Mouse (Mus musculus): ENCODE measurements around the gene Hs3st6. TPM values are rescaled to one million over a fixed set of nuclear protein-coding genes. Genes with fewer than 3 reads are reported as not detected.

The Hs3st6 gene
- polyA plus RNA-seq (2015; fragmentation: Nextera tagmentation; extraction: Ambion mirVana) = not detected in 2 replicates

GRCm38 (mm10) chr17:24752415-24753394, at the start of gene Hs3st6:
Gene Hs3st6 (plus strand): TSS chr17:24752988.

GRCm38 (mm10) chr17:24706982-24707800, 45.6 kb upstream of the Hs3st6 start, which contains the start of gene Tbl3:
Gene Tbl3 (minus strand): TSS chr17:24707660.

GRCm38 (mm10) chr17:24717943-24718342, 34.8 kb upstream of the Hs3st6 start, which contains the start of the genes Rnf151 and Rps2:
Gene Rnf151 (minus strand): TSS chr17:24718063.
Gene Rps2 (plus strand): TSS chr17:24718116.

GRCm38 (mm10) chr17:24724184-24724583, 28.6 kb upstream of the Hs3st6 start, which contains the start of gene Ndufb10:
Gene Ndufb10 (minus strand): TSS chr17:24724478.

GRCm38 (mm10) chr17:24727618-24728017, 25.2 kb upstream of the Hs3st6 start, which contains the start of gene Rpl3l:
Gene Rpl3l (plus strand): TSS chr17:24727820.

GRCm38 (mm10) chr17:24736330-24737051, 16.3 kb upstream of the Hs3st6 start, which contains the start of gene Msrb1:
Gene Msrb1 (plus strand): TSS chr17:24736642.

GRCm38 (mm10) chr17:24803952-24804951, 51.5 kb downstream of the Hs3st6 start, which contains the start of gene Meiob:
Gene Meiob (plus strand): TSS chr17:24804289.

Other genes starting within 250 kb of the Hs3st6 start
- 41.7 and 45.4 TPM in 2 replicates for gene Traf7, start 225.1 kb upstream of the Hs3st6 start, polyA plus RNA-seq (2015; fragmentation: Nextera tagmentation; extraction: Ambion mirVana)
- 1.5 and 2.3 TPM in 2 replicates for gene Rab26, start 218.8 kb upstream of the Hs3st6 start, polyA plus RNA-seq (2015; fragmentation: Nextera tagmentation; extraction: Ambion mirVana)
- 4.8 and 12.3 TPM in 2 replicates for gene Pkd1, start 203.2 kb upstream of the Hs3st6 start, polyA plus RNA-seq (2015; fragmentation: Nextera tagmentation; extraction: Ambion mirVana)
- gene Tsc2, start 120.4 kb upstream of the Hs3st6 start, polyA plus RNA-seq (2015; fragmentation: Nextera tagmentation; extraction: Ambion mirVana) = 33.4 and 33.5 TPM in 2 replicates
- 6.9 and 8.2 TPM in 2 replicates for gene Nthl1, start 120.3 kb upstream of the Hs3st6 start, polyA plus RNA-seq (2015; fragmentation: Nextera tagmentation; extraction: Ambion mirVana)
- 32.8 and 46.2 TPM in 2 replicates for gene Slc9a3r2, start 102.7 kb upstream of the Hs3st6 start, polyA plus RNA-seq (2015; fragmentation: Nextera tagmentation; extraction: Ambion mirVana)
- gene Npw, start 94.5 kb upstream of the Hs3st6 start, polyA plus RNA-seq (2015; fragmentation: Nextera tagmentation; extraction: Ambion mirVana) = 0.44 and 0.54 TPM in 2 replicates
- gene Zfp598, start 83.3 kb upstream of the Hs3st6 start, polyA plus RNA-seq (2015; fragmentation: Nextera tagmentation; extraction: Ambion mirVana) = 9.6 and 9.9 TPM in 2 replicates
- 0.06 and 0.11 TPM in 2 replicates for gene Syngr3, start 63.0 kb upstream of the Hs3st6 start, polyA plus RNA-seq (2015; fragmentation: Nextera tagmentation; extraction: Ambion mirVana)
- gene Gfer, start 56.8 kb upstream of the Hs3st6 start, polyA plus RNA-seq (2015; fragmentation: Nextera tagmentation; extraction: Ambion mirVana) = 31.0 and 32.6 TPM in 2 replicates
- 0.81 and 1.3 TPM in 2 replicates for gene Noxo1, start 56.8 kb upstream of the Hs3st6 start, polyA plus RNA-seq (2015; fragmentation: Nextera tagmentation; extraction: Ambion mirVana)
- gene Tbl3, start 45.3 kb upstream of the Hs3st6 start, polyA plus RNA-seq (2015; fragmentation: Nextera tagmentation; extraction: Ambion mirVana) = 35.3 and 37.9 TPM in 2 replicates
- not detected in 2 replicates for gene Rnf151, start 34.9 kb upstream of the Hs3st6 start, polyA plus RNA-seq (2015; fragmentation: Nextera tagmentation; extraction: Ambion mirVana)
- gene Rps2, start 34.9 kb upstream of the Hs3st6 start, polyA plus RNA-seq (2015; fragmentation: Nextera tagmentation; extraction: Ambion mirVana) = 1,569 and 1,600 TPM in 2 replicates
- 212 and 230 TPM in 2 replicates for gene Ndufb10, start 28.5 kb upstream of the Hs3st6 start, polyA plus RNA-seq (2015; fragmentation: Nextera tagmentation; extraction: Ambion mirVana)
- gene Rpl3l, start 25.2 kb upstream of the Hs3st6 start, polyA plus RNA-seq (2015; fragmentation: Nextera tagmentation; extraction: Ambion mirVana) = 1.1 and 1.3 TPM in 2 replicates
- gene Msrb1, start 16.3 kb upstream of the Hs3st6 start, polyA plus RNA-seq (2015; fragmentation: Nextera tagmentation; extraction: Ambion mirVana) = 103 and 110 TPM in 2 replicates
- gene Meiob, start 51.3 kb downstream of the Hs3st6 start, polyA plus RNA-seq (2015; fragmentation: Nextera tagmentation; extraction: Ambion mirVana) = 0.32 and 0.78 TPM in 2 replicates
- gene Hagh, start 87.2 kb downstream of the Hs3st6 start, polyA plus RNA-seq (2015; fragmentation: Nextera tagmentation; extraction: Ambion mirVana) = 168 and 186 TPM in 2 replicates
- gene Fahd1, start 97.4 kb downstream of the Hs3st6 start, polyA plus RNA-seq (2015; fragmentation: Nextera tagmentation; extraction: Ambion mirVana) = 54.4 and 61.1 TPM in 2 replicates
- gene Igfals, start 113.0 kb downstream of the Hs3st6 start, polyA plus RNA-seq (2015; fragmentation: Nextera tagmentation; extraction: Ambion mirVana) = 0.08 and 0.21 TPM in 2 replicates
- gene Nubp2, start 133.4 kb downstream of the Hs3st6 start, polyA plus RNA-seq (2015; fragmentation: Nextera tagmentation; extraction: Ambion mirVana) = 73.8 and 78.0 TPM in 2 replicates
- 51.9 and 55.4 TPM in 2 replicates for gene Spsb3, start 133.7 kb downstream of the Hs3st6 start, polyA plus RNA-seq (2015; fragmentation: Nextera tagmentation; extraction: Ambion mirVana)
- 11.8 and 12.7 TPM in 2 replicates for gene Eme2, start 142.1 kb downstream of the Hs3st6 start, polyA plus RNA-seq (2015; fragmentation: Nextera tagmentation; extraction: Ambion mirVana)
- gene Mrps34, start 142.1 kb downstream of the Hs3st6 start, polyA plus RNA-seq (2015; fragmentation: Nextera tagmentation; extraction: Ambion mirVana) = 71.0 and 73.0 TPM in 2 replicates
- gene Nme3, start 143.5 kb downstream of the Hs3st6 start, polyA plus RNA-seq (2015; fragmentation: Nextera tagmentation; extraction: Ambion mirVana) = 66.5 and 77.6 TPM in 2 replicates
- gene Mapk8ip3, start 184.0 kb downstream of the Hs3st6 start, polyA plus RNA-seq (2015; fragmentation: Nextera tagmentation; extraction: Ambion mirVana) = 12.6 and 13.3 TPM in 2 replicates
- 45.9 and 49.2 TPM in 2 replicates for gene Jpt2, start 207.7 kb downstream of the Hs3st6 start, polyA plus RNA-seq (2015; fragmentation: Nextera tagmentation; extraction: Ambion mirVana)